Mouse (Mus musculus) urinary bladder, postnatal 4 days (tissue): ENCODE results near the gene Gtf3c1.

Source experiments
- DNase-seq, 2 experiments: peaks; one replicate each; pipeline ENCODE4 v3.0.0; 2021 to 2022; ENCODE audit warnings: low spot score in 2 of 2

The Gtf3c1 gene

DNA sequence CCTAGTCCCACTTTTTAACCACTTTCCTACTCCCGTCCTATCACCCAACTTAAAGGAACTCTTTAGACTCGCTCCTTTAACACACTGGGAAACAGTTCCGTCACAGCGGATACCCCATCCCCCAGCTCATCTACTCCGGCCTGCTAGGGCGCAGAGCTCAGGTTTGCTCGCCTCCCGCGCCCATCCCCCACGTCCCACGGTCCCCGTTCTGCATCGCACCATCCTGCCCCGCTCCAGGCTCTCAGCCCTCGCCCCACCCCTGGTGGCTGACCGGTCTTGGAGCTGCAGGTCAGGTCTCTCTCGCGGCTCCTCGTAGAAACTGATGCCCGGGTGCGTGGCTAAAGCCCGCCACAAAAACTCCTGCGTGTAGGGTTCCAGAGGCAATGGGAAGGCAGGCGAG, 394 bp downstream of the Gtf3c1 start:
- peak in 1 of 2 experiments; percentile 75 for DNase-seq

- no peak for DNase-seq
Observed at GRCm38 (mm10) chr7:125702791-125703190, 4.8 kb downstream of the Gtf3c1 start.

DNA sequence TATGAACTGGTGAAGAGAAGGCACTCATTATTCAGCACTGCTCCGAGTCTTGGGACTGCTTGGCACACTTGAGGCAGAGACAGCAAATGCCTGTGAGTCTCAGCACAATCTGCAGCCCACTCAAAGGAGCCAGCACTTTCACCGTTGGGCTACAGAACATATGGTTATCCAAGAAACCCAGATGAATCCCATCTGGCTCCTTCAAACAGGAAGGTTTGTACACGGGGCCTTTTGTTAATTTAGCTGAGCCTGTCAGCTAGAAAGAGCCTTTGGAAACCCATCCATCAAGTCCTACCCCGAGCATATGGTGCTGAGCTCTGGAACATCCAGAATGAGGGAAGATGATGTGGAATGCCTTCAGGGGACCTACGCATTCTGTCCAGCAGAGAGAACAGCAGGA, 13.5 kb downstream of the Gtf3c1 start:
- no peak for DNase-seq

GRCm38 (mm10) chr7:125690516-125690915, 17.1 kb downstream of the Gtf3c1 start:
- no peak for DNase-seq

DNA sequence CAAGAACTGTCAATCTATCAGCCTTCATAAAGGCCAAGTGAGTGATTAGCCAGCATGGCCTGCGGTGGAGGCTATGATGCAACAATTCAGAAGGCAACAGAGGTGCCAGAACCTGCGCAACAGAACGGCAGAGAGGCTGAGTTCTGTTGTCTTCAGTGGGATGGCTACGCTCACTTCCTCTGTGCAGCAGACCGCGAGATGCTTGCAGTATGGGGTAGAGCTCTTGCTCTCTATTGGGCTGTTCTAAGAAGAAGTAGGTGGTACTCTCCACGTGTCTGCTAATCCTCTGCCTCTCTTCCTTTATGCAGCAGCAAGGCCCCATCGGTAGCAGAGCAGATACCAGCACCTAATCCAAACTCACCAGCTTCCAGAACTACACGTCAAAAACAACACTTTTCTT, 27.6 kb downstream of the Gtf3c1 start:
- no peak for DNase-seq

GRCm38 (mm10) chr7:125678756-125679155, 28.8 kb downstream of the Gtf3c1 start:
- no peak for DNase-seq

DNA sequence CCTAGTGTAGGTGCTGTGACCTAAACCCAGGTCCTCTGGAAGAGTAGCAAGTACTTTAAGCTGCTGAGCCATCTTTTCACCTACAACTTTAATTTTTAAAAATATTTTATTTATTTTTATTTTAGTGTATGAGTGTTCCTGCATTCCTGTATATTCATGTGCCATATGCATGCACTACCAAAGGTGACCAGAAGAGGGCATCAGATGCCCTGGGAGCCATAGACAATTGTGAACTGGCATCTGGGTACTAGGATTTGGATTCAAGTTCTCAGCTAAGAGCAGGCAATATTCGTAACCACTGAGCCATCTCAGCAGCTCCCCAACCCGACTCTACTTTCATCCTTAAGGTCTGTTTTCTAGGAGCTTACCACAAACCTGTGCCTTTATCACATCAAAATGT, 32.7 kb downstream of the Gtf3c1 start:
- no peak for DNase-seq

DNA sequence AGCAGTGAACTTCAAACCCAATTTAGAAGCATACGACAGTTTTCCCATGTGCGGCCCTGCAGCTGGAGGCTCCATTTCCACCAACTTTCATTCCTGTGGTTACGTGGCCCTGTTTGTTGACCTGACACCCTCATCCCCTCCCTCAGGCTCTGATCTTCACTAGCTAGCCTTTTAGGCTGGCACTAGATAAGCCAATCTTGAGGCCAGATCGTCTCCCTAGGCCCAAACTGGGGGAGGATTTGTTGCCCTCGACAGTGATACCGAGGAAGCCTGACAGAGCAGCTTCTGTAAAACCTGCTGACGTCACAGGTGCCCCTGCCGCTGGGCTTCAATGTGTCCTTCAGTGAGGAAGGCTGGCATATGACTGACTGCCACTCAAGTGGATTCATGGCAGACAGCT, 36.2 kb downstream of the Gtf3c1 start:
- no peak for DNase-seq

GRCm38 (mm10) chr7:125670865-125671264, 36.7 kb downstream of the Gtf3c1 start:
- no peak for DNase-seq

GRCm38 (mm10) chr7:125663654-125664053, 43.9 kb downstream of the Gtf3c1 start:
- no peak for DNase-seq

DNA sequence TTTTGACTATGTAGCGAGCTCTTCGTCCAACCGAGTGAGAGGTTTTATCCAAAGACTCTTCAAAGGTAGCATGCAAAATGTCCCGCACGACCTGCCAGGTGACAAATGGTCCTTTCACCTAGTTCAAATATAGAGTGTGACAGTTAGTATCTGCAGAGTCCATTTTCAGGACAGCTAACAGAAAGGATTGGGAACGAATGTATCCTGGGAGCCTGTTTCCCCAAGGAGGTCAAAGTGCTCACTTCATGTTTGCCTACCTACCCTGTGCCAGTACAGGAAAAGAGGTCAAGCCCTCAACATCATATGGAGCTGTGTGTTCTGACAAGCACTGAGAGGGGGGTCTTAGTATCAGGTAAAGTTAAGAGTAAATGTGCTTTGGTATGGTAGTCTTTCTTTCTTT, 50.1 kb downstream of the Gtf3c1 start:
- no peak for DNase-seq

GRCm38 (mm10) chr7:125649013-125649412, 58.6 kb downstream of the Gtf3c1 start:
- DNase-seq, result no peak

GRCm38 (mm10) chr7:125645413-125645812, 62.2 kb downstream of the Gtf3c1 start:
- DNase-seq, result no peak

- no peak for DNase-seq
Observed at GRCm38 (mm10) chr7:125643880-125644279, 63.7 kb downstream of the Gtf3c1 start.

GRCm38 (mm10) chr7:125638870-125639386, 68.7 kb downstream of the Gtf3c1 start:
- DNase-seq, result no peak

DNA sequence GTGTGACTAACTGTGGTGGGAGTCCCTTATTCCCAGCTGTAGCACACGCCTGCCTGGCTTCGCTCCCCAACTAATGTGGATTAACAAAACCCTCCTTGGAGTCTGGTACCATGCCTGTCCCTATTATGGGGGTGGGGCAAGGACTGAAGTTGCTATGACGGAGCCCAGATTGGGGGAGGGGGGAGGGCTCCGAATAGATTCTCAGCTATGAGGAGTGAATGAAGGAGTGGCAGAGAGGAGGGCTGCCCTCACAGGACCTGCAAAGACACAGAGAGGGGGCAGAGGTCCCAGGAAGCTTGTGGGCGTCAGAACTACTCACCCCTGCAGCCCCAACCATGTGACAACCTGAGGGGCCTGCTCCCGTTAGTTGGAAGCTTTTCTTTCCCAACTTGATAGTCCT, 69.2 kb downstream of the Gtf3c1 start:
- DNase-seq, result no peak

- no peak for DNase-seq
Observed at GRCm38 (mm10) chr7:125637220-125638140, 70.1 kb downstream of the Gtf3c1 start.

- DNase-seq, result no peak
Observed at GRCm38 (mm10) chr7:125630989-125631388, 76.6 kb downstream of the Gtf3c1 start.

- DNase-seq, result no peak
Observed at GRCm38 (mm10) chr7:125630317-125630716, 77.3 kb downstream of the Gtf3c1 start.

DNA sequence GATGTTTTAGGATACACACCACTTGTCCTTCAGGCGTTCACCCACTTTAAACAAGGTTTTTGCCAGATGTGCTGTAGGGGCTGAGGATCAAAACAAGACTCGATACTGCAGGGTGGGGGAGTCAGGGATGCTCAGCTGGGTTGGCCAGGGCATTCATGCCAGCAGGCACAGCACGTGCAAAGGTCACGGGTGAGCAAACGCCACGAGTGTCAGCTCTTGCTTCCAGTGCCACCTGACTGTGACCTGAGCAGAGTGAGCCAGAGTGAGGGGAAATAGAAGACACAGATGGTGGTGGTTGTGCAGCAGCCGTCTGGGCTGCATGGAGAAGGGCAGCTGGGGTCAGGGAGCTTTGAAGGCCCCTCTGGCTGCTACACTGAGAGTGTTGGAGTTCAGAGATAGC, 81.8 kb downstream of the Gtf3c1 start:
- DNase-seq, result no peak

- no peak for DNase-seq
Observed at GRCm38 (mm10) chr7:125625219-125625618, 82.4 kb downstream of the Gtf3c1 start.

- no peak for DNase-seq
Observed at GRCm38 (mm10) chr7:125622741-125623685, 84.6 kb downstream of the Gtf3c1 start.
